Mouse (Mus musculus): ENCODE measurements around the gene Gcnt3.
"Not testable (repeated sequence)": the region's sequence is repeated elsewhere in the genome, so short reads cannot be mapped to it uniquely, and the experiment has no call there.

Gcnt3 gene

DNA sequence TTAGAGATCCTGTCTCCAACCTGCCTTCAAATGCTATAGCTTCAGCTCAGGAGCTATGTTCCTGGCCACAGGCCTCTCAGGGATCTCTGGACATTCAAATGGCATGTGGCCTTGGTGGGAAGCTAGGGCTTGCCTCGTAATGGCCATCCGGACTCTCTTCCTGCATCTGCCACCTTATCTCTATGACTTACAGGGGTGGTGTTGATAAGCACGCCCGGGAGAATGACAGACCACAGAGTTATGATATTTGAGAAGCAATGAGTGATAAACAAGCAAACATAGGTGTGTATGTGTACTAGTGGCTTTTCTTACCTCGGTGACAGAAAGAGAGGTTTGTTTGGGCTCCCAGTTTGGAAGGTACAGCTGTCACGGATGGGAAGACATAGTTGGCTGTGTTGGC is 8.4 kb upstream of the Gcnt3 start:
- ATAC-seq (ENCODE audit: insufficient number of reproducible peaks, low FRiP score, low TSS enrichment) = no peak

- no peak for ATAC-seq (ENCODE audit: insufficient number of reproducible peaks, low FRiP score, low TSS enrichment)
Observed at GRCm38 (mm10) chr9:70044865-70045264, 7.0 kb upstream of the Gcnt3 start.

- ATAC-seq (ENCODE audit: insufficient number of reproducible peaks, low FRiP score, low TSS enrichment) = no peak
Observed at GRCm38 (mm10) chr9:70042935-70043334, 5.0 kb upstream of the Gcnt3 start.

- ATAC-seq (ENCODE audit: insufficient number of reproducible peaks, low FRiP score, low TSS enrichment) = no peak
Observed at GRCm38 (mm10) chr9:70042137-70042536, 4.2 kb upstream of the Gcnt3 start.

GRCm38 (mm10) chr9:70040570-70040969 is 2.7 kb upstream of the Gcnt3 start:
- ATAC-seq (ENCODE audit: insufficient number of reproducible peaks, low FRiP score, low TSS enrichment) = no peak

GRCm38 (mm10) chr9:70039597-70040385 is 1.9 kb upstream of the Gcnt3 start:
- no peak for ATAC-seq (ENCODE audit: insufficient number of reproducible peaks, low FRiP score, low TSS enrichment)

DNA sequence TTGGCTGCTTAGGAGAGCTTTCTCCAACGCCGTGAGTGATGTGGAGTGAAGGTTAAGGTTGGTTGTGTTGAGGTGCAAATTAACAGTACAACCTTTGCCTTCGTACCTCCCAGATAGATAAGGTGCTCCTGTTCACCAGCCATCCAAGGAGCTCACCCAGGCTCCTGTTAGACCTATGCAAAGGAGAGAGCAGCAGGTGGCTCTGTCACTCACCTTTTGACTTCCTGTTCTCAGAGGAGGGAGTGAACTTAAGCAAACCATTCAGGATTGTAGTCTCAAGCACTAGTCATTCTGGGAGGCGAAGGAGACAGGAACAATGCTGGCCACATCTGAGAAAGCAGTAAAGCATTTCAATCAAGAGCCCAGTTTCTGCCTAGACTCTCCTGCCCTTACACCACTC is 1.2 kb downstream of the Gcnt3 start:
- no peak for ATAC-seq (ENCODE audit: insufficient number of reproducible peaks, low FRiP score, low TSS enrichment)

DNA sequence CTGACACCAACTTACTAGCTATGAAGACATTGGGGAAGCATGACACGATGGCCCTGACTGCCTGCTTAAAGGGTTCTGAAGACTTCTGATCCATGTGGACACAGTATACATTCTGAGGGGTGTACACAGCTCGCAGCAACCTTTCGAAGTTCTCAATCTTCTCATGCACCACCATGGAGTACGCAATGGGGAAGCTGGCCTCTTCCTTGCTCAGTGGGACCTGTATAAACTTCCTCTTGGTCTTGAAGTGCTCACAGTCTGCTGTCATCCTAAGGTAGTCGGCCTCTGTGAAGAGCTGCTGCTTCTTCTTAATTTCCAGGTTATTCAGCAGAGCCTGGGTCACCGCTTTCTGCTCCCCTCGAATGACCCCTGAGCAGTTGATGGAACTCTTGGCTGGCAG is 3.2 kb downstream of the Gcnt3 start:
- ATAC-seq (ENCODE audit: insufficient number of reproducible peaks, low FRiP score, low TSS enrichment) = no peak

DNA sequence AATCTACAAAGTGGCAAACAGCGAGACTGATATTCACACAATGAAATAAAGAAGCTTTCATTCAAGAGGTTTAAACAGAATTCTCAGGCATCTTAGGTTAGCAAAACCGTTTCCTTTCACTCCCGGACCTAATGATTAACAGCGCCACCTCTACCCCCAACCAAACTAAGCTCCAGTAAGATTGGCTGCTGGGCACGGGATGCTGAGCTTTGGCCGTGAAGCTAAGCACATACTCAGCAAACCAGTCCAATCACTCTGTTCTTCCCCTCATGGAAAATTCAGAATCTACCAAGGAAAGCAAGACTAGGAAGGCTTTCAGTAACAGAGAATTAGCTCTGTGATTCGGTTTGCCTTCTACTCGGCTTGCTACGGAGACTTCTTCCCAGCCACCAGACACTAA is 4.8 kb downstream of the Gcnt3 start:
- no peak for ATAC-seq (ENCODE audit: insufficient number of reproducible peaks, low FRiP score, low TSS enrichment)

DNA sequence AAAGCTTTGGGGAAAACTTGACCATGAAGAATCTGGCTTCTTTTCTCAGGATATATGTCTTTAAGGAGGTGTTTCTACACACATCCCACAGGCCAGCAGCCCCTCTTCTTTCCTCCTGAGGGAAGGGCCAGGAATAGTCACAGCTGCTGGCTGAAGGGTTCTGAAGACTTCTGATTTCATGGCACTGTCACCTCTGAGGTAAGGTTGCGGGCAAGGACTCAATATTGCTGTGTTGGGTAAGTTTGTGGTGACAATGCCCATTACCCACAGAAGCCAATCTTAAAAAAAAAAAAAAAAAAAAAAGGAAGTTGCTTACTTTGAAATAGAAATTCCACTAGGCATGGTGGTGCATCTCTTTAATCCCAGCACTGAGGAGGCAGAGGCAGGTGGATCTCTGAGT is 5.7 kb downstream of the Gcnt3 start:
- no peak for ATAC-seq (ENCODE audit: insufficient number of reproducible peaks, low FRiP score, low TSS enrichment)

GRCm38 (mm10) chr9:70025365-70026012 is 12.4 kb downstream of the Gcnt3 start:
- ATAC-seq (ENCODE audit: insufficient number of reproducible peaks, low FRiP score, low TSS enrichment) = no peak

DNA sequence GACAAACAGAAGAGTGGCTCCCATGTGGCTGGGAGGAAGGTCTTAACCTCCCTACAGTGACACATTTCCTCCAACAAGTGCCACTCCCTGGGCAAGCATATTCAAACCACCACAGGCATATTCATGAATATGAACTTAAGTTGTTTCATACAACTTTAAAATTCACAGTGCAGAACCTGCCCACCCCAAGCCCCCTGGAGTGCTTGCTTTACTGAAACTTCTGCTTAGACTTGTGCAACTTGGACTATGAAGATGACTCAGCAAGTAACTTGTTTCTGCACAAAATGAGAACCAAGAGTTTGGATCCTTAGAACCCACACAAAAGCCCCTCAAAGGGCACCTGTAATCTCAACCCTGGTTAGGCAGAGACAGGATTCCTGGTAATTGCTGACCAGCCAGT is 13.2 kb downstream of the Gcnt3 start:
- ATAC-seq (ENCODE audit: insufficient number of reproducible peaks, low FRiP score, low TSS enrichment) = no peak

GRCm38 (mm10) chr9:70023615-70024014 is 14.3 kb downstream of the Gcnt3 start:
- ATAC-seq (ENCODE audit: insufficient number of reproducible peaks, low FRiP score, low TSS enrichment) = not testable (repeated sequence)

- no peak for ATAC-seq (ENCODE audit: insufficient number of reproducible peaks, low FRiP score, low TSS enrichment)
Observed at GRCm38 (mm10) chr9:70022083-70022482, 15.8 kb downstream of the Gcnt3 start.

- ATAC-seq (ENCODE audit: insufficient number of reproducible peaks, low FRiP score, low TSS enrichment) = no peak
Observed at GRCm38 (mm10) chr9:70021610-70022009, 16.3 kb downstream of the Gcnt3 start.

DNA sequence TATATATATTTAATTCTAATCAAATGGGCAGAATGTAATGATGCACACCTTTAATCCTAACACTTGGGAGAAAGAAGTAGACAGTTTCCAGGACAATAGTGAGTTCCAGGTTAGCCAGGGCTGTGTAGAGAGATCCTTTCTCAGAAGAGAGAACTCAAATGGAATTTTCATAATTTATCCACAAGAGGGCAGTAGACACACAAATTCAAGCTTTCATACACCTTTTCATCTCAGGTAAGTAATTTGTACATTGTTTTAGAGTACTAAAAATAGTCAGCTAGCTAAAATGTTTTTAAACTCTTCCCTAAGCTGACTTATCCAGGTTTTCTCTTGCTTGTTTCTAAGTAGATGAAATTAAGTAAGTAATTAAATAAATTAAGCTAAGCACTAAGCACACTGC is 19.0 kb downstream of the Gcnt3 start:
- no peak for ATAC-seq (ENCODE audit: insufficient number of reproducible peaks, low FRiP score, low TSS enrichment)

DNA sequence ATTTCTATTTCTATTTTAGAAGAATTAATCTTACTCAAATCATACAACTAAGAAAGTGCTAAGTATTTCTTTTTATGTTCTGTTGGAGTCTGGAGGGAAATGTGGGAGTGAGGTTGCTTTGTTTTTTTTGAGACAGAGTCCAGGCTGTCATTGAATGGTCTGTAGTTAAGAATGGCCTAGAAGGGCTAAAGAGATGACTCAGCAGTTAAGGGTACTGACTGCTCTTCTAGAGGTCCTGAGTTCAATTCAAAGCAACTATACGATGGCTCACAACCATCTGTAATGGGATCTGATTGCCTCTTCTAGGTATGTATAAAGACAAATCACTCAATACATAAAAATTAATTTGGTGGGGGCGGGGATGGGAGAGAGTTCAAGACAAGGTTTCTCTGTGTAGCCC is 22.3 kb downstream of the Gcnt3 start:
- ATAC-seq (ENCODE audit: insufficient number of reproducible peaks, low FRiP score, low TSS enrichment) = no peak

DNA sequence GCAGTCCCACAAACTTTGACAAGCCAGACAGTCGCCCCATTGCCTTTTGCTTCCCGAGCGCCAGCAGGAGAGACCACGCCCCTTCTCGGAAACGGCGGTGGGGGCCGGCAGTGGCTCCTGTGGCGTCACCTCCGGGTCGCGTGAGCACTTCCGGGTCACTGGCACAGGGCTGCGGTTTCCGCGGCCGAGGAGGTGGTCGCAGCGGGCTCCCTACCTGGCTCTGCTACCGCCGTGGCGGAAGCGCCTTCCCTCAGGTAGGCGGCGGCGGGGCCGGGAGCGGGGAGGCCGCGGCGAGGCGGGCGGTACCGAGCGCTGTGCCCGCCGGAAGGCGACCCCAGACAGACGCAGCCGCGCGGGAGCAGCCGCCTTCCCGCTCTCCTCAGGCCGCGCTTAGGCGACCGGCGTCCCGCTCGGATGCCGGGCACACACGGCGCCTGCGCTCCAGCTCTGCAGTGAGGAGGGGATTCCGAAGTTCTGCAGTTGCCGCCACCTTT is 25.4 kb downstream of the Gcnt3 start, which contains the start of gene Gtf2a2:
Gene Gtf2a2 (plus strand): TSS at position 143 of the 494 bp plus-strand sequence.
- peak; percentile 92 for ATAC-seq (ENCODE audit: insufficient number of reproducible peaks, low FRiP score, low TSS enrichment)

DNA sequence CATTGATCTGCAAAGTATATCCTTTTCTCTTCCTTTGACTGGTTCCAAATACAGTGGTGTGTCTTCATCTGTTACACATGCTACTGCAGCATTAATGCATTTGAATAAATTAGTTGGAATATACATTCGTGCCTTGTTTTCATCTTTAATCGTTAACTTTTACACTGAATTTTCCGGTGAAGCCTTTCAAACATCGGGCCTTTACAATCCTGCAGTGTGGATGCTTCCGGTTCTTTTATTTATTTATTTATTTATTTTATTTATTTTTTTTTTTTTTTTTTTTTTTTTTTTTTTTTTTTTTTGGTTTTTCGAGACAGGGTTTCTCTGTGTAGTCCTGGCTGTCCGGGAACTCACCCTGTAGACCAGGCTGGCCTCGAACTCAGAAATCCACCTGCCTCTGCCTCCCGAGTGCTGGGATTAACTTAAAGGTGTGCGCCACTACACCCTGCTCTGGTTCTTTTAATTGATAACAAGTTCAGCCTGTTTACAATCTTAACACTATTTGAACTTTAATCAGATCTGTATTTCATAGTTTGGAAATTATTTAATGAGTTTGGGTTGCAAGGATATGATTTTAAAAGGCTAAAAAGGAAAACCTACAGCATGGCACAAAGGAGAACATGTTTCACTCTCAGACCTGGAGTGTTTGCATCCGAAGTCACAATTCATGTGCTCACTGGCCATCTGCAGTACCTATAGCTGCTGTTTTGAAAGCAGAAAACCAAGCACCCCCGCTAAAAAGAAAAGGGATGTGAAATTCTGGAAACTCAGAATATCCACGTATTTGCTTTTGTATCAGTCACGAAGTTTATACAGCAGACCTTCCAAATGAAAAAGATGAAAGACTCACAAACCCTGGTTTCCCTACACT is 26.1 kb downstream of the Gcnt3 start:
- ATAC-seq (ENCODE audit: insufficient number of reproducible peaks, low FRiP score, low TSS enrichment) = no peak

- no peak for ATAC-seq (ENCODE audit: insufficient number of reproducible peaks, low FRiP score, low TSS enrichment)
Observed at GRCm38 (mm10) chr9:70010781-70011473, 27.0 kb downstream of the Gcnt3 start.

Measured in cerebellum, adult (tissue).